In the genomic region with DNA sequence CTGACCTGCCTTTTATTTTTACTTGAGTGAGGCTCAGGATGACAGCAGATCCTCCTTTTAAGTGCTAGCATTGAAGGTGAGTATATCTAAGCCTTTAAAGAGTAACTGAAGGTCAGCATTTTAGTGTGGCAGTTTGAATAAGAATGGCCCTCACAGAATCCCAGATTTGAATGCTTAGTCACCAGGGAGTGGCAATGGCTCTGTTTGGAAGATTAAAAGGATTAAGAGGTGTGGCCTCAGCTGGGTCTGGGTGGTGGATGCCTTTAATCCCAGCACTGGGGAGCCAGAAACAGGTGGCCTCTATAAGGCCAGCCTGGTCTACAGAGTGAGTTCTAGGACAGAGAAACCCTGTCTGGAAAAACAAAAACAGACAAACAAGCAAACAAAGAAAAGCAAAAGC, we compare ENCODE assay signal across 26 mouse cellular contexts.
"Had no signal": no experiment of that assay in that cellular context is flagged by ENCODE, and none has a peak within 500 bp of the region (broad histone marks: within the 10 kb centered on the region; RNA-seq: fewer than 3 reads in every experiment).

No protein-coding gene starts in this region.

- H3K4me3 ChIP-seq: gastrocnemius, adult 2 months; heart, embryonic 13.5 days; heart, embryonic 15.5 days; hindbrain, embryonic 10.5 days; hindbrain, embryonic 12.5 days; intestine, embryonic 15.5 days; layer of hippocampus, adult 2 months; left cerebral cortex, adult 2 months; limb, embryonic 10.5 days; limb, embryonic 12.5 days; liver, embryonic 13.5 days had no signal

- H3K9ac ChIP-seq: heart, embryonic 13.5 days; heart, embryonic 15.5 days; hindbrain, embryonic 12.5 days; hindbrain, embryonic 14.5 days; intestine, embryonic 15.5 days; limb, embryonic 12.5 days; liver, embryonic 13.5 days had no signal

- ATAC-seq: hindbrain, embryonic 16.5 days; inflammation-experienced regulatory T-cells, adult 6 months; intestine, embryonic 15.5 days; intestine, postnatal 0 days had no signal

- H3K27ac ChIP-seq: gastrocnemius, adult 2 months; heart, embryonic 13.5 days; heart, embryonic 15.5 days; hindbrain, embryonic 10.5 days; hindbrain, embryonic 12.5 days; hindbrain, embryonic 14.5 days; intestine, embryonic 15.5 days; layer of hippocampus, adult 2 months; left cerebral cortex, adult 2 months; limb, embryonic 10.5 days; limb, embryonic 12.5 days; liver, embryonic 13.5 days had no signal

- H3K36me3 ChIP-seq: hindbrain, embryonic 12.5 days; intestine, embryonic 15.5 days had no signal

- DNase-seq: gastrocnemius, adult 2 months; gastrocnemius, postnatal 10 days; gastrocnemius, postnatal 25 days; heart, adult 18-20 months; heart, postnatal 14 days; heart, postnatal 36 days; kidney, adult 18-20 months; kidney, adult 8-10 months; kidney, postnatal 10 days; kidney, postnatal 25 days; kidney, postnatal 4 days; liver; liver, embryonic 13.5 days had no signal

- H3K27me3 ChIP-seq: heart, embryonic 13.5 days; heart, embryonic 15.5 days; hindbrain, embryonic 12.5 days; intestine, embryonic 15.5 days; limb, embryonic 12.5 days; liver, embryonic 13.5 days had no signal

- H3K4me1 ChIP-seq: hindbrain, embryonic 10.5 days; liver, embryonic 13.5 days had no signal
